Mouse (Mus musculus): ENCODE data around the gene Ociad2.
A peak's percentile ranks its signal among the peaks of the same experiment; 100 is the strongest.

The Ociad2 gene

DNA sequence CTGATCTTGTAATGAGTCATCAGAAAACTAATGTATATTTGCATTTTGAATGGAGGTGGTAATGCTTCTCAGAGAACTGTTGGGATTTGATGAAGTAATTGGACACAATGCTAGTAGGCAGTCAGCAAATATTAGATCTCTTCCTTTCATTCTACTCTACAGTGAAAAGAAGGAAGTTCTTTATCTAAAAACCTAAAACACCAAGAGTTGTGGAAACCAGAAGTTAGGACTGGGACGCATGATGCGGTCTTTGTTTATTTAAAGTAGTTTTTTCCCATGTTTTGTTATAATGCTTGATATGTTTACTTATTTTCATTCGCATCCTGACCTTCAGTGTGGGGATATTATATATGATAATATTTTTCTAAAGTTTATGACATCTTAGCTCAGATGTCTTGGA, 33.5 kb downstream of the Ociad2 start:
- no peak for DNase-seq (ENCODE audit: extremely low read depth, insufficient read length, low spot score)

DNA sequence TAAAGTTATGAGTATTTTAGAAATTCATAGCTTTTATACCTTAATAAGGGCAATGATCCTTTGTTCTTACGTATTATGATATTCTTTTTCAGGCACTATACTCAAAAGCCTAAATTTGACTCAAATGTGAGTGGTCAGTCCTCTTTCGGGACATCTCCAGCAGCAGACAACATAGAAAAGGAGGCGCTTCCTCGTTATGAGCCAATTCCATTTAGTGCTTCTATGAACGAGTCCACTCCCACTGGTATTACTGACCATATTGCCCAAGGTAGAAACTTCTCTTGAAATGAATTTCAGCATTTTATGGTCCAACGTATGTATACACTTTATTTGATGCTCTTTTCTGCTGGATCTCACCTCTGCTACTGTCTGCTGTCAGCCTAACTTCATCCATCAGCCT, 34.3 kb downstream of the Ociad2 start:
- DNase-seq (ENCODE audit: extremely low read depth, insufficient read length, low spot score), result no peak

DNA sequence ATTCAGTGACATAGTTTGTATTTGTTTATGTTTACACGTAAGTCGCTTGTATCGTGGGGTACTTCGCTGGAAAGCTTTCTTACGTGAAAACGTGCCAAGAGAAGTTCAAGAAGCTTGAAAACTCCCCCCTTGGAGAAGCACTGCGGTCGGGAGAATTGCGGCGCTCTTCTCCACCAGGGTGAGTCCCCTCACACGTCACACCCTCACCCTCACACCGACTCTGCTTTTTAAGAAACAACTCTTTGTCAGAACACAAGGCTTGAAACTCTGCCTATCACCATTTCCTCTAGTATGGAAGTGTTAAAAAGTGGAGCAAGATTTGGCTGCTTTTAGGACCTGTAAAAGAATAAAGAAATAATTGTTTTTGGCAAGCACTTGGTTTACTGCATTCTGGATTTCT, 36.3 kb downstream of the Ociad2 start:
- DNase-seq (ENCODE audit: extremely low read depth, insufficient read length, low spot score), result no peak

DNA sequence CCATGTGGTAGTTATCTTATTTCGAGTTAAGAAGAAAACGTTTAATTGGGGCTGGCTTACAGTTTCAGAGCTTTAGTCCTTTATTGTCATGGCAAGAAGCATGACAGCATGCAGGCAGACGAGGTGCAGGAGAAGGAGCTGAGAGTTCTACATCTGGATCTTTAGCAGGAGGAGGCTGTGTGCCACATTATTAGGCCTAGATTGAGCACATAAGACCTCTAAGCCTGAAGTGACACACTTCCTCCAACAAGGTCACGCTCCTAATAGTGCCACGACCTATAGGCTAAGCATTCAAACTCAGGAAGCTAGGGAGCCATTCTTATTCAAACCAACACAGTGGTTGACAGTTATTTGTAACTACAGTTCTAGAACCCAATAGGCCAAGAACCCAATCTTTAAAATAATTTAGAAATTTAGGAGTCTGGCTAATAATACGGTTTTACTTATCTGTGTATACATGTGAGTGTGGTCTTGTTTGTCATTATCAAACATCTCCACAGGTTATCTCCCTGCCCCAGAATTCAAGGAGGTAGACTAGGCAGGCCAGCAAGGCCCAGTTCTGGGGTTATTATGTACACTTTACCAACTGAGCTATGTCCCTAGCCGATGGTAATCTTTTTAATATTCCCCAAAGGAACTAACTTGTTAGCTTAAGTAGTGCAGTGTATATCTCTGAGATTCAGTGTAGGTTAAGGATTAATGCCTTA, 39.1 kb downstream of the Ociad2 start:
- DNase-seq (ENCODE audit: extremely low read depth, insufficient read length, low spot score), result no peak

DNA sequence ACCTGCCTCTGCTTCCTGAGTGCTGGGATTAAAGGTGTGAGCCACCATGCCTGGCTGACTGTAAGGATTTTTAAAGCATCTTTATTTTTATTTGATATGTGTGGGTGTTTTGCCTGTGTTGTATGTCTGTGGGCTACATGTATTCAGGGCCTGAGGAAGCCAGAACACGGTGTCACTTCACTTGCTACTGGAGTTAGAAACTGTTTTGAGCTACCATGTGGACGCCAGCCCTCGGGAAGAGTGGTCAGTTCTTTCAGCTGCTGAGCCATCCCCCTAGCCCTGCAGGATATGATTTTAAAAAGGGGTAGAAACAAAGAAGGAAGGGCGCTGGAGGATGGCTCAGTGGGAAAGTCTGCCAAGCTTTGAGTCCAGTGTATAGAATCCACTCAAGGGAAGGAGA, 44.9 kb downstream of the Ociad2 start:
- DNase-seq (ENCODE audit: extremely low read depth, insufficient read length, low spot score), result no peak

DNA sequence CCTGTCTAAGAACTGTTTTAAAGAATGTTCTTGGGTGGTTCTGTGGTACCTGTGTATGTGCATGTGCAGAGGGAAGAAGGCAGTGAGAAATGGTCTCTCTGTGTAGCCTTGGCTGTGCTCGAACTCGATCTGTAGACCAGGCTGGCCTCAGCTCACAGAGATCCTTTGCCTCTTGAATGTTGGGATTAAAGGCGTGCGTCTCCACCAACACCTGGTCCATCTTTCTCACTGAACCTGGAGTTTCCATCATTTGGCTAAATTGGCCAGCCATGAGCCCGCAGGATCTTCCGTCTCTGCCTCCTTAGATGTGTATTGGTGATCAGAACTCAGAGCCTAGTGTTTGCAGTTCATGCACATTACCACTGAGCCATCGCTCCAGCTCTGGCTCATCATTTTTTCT, 45.8 kb downstream of the Ociad2 start:
- DNase-seq (ENCODE audit: extremely low read depth, insufficient read length, low spot score), result no peak

DNA sequence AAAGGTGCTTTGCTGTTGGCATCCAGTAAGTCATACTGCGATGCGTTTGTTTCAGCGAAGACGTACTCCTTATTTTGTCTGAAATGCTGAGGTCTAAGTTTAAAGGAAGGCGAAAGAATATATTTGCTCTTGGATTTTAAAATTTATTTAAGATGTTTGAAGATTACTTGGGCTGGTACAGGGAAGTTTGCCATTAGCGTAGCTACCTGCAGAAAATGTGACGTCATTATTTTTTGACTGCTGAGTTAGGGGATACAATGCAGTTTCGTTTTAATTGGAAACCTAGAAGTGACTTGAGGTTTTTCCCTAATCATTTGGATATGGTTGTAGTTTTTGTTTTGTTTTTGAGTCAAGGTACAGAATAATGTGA, 47.4 kb downstream of the Ociad2 start:
- DNase-seq (ENCODE audit: extremely low read depth, insufficient read length, low spot score), result no peak

DNA sequence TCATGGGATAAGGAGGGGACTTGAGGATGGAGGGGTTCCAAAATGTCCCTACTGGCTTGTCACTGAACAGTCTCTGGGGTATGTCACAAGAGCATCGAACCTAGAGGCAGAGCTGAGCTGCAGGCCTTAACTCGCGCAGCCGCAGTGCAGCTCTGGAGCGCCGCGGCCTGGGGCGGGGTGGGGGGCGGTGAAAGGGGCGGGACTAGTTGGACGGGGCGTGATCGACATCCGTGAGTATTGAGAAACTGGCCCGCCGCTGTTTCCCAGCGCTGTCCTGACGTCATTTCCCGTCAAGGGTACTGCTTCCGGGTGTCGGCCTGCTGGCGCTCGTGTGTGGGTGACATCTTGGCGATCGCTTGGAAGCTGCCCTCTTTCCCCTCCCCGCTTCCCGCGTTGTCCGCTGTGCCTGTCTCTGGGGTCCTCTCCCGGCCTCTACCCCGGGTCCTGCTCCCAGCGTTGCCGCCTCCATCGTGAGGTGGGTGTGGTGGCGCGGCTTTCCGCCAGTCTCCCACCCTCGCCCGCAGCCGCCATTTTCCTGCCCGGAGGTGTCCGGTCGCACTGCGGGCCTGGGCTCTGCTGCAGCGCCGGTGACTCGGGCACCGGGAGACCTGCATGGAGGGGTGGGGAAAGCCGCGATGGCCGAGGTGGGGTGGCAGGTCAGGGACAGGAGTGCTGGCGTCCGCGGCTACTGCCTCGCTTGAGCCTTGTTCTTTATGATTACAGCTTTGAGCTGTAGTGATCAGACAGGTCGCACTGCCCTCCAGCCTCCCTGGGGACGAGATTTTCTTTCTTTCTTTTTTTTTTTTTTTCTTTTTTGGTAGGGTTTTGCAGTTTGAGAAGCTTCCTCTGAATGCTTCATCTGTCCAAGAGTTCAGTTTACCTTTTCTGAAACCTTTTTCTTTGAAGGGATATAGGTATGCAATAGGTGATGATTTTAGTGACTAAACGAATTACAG, 48.0 kb downstream of the Ociad2 start, which contains the start of gene Ociad1:
TSS of gene Ociad1 (plus strand) at position 283 of the 956 bp plus-strand sequence.
- peak; percentile 97 for DNase-seq (ENCODE audit: extremely low read depth, insufficient read length, low spot score)

DNA sequence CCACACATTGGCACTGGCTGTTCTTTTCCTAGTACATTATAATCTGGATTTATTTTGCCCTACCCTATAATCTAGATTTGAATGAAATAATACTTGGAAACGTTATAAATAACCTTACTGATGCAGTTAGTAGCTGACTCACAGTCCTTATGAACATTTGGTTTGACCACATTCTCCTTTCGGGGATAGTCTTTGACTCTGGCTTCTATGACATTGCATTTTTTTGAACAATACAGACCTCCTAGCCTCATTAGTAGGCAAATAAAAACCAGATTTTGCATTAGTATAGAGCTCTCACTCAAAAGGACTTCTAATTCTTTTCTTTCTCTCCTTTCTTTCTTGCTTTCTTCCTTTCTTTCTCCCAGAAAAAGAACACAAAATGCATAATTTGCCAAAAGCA, 50.9 kb downstream of the Ociad2 start:
- no peak for DNase-seq (ENCODE audit: extremely low read depth, insufficient read length, low spot score)

DNA sequence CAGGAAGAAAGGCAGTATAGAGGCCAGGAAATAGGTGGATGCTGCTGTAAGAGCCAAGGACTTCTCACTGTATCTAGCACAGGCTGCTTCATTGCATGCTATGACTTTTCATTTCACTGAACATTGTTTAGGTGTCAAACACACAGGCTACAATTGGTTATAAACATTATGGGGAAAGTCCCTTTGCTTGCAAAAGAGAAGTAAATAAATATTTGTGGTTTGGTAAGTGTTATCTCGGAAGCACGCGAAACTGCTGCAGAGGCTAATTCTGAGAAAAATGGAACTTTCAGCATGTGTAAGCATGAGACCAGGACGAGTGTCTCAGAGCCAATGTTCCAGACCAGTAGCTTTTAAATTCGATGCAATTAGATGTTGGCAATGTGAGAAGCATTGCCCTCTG, 54.2 kb downstream of the Ociad2 start:
- no peak for DNase-seq (ENCODE audit: extremely low read depth, insufficient read length, low spot score)

DNA sequence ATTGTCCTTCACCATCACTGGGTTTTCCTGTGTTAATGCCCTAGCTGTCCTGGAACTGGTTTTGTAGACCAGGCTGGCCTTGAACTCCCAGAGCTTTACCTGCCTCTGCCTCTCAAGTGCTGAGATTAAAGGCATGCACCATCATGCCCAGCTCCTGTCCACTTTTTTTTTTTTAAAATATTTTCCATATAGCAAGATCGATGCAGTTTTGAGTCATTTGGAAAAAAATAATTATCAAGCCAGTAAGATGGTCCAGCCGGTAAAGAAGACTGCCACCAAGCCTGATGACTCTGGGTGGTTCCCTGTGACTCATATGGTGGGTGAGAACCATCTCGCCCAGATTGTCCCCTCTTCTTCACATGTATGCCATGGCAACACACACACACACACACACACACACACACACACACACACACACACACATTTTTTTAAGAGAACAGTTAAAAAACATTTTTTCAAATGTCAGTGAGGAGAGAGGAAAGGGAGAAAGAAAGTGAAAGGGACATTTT, 55.3 kb downstream of the Ociad2 start:
- DNase-seq (ENCODE audit: extremely low read depth, insufficient read length, low spot score), result no peak

DNA sequence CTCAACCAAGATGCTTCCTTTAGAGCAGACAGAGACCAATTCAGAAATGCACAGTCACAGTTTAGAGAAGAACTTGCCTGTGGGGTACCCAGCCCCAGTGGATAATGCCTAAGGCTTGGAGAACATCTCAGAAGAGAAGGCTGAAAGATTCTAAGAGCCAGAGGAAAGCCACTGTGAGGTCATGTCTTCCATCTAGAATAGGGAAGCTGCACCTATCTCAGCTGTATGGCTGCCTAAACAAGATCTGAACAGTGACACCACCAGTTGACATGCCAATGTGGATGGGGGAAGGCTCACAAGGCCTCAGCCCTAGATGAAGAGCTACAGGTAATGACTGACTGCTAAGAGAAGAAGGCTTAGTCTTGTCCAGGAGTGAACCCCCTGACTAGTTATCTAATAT, 56.8 kb downstream of the Ociad2 start:
- DNase-seq (ENCODE audit: extremely low read depth, insufficient read length, low spot score), result no peak

DNA sequence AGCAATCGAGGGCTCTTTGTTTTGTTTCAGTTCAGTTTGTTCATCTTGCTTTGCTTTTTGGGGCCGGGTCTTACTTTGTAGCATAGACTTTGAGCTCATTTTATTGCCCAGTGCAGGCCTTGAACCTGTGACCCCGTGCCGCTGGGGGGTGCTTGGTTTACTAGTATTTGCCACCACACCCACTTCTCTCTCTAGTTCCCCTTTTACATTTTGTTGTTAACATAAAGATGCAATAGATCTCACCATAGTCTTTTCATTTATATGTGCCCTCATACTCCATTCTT, 60.3 kb downstream of the Ociad2 start:
- DNase-seq (ENCODE audit: extremely low read depth, insufficient read length, low spot score), result no peak

DNA sequence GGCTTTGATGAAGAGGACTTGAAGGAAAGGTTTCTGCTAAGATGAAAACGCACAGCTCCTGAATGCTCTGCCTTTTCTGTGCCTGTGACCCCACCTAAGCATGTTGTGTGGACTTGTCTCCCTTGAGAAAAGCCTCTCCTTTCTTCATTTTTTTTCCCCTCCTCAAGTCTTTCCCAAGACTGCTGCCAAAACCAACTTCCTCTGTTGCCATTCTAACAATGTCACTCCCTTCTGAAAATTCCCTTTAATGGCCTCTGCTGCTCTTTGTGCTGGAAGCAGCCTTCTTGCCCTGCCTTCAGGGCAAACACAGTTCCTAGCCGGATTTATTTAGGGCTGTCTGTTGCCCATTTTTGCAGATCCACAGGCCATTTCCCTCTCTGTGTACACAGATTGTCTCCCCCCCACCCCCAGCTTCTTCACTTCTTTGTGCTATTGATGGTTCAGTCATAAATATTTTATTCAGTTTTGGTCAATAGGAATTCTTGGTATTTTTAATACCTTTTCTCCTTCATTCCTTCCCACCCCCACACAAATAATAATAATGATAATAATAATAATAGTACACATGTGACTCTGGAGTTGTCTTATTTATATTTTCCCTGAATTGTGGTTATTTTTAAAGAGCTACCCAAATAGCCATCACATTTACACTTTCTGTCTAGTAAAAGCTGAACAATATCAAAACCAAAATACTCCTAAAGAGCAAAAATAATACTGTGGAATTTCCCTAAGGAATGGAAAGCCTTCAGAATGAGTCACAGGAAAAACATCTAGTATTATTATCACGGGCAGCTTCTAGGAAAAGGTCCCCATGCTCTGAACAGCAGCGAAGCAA, 60.9 kb downstream of the Ociad2 start:
- DNase-seq (ENCODE audit: extremely low read depth, insufficient read length, low spot score), result peak; percentile 26

DNA sequence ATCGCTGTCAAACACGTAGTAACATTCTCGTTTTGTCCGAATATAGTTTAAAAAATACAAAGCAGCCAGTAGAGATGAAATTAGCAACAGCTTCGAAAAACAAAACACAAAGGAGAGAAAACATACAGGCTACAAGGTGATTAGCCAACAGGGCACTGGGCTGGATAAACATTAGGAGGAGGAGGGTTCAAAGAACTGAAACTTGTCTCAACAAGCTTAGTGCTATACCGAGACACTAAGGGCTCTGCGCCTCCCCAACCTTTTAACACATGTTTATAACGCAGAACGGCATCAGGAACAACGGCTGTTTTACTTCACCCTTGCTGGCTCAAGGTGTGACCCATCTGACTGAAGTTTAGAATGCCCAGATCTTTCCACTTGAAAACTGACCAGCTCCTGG, 61.6 kb downstream of the Ociad2 start:
- no peak for DNase-seq (ENCODE audit: extremely low read depth, insufficient read length, low spot score)

DNA sequence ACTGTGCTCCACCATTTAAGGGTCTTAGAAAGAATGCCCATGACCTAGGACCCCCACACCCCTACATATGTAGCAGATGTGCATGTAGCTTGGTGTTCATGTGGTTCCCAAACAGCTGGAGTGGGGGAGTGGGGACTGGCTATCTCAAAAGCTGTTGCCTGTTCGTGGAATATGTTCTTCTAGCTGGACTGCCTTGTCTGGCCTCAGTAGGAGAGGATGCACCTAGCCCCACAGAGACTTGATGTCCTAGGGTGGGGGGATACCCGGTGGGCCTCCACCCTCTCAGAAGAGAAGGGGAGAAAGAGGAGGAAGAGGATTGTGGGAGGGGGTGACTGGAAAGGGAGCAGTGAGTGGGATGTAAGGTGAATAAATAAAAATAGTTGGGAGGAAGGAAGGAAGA, 65.9 kb downstream of the Ociad2 start:
- DNase-seq (ENCODE audit: extremely low read depth, insufficient read length, low spot score), result no peak

DNA sequence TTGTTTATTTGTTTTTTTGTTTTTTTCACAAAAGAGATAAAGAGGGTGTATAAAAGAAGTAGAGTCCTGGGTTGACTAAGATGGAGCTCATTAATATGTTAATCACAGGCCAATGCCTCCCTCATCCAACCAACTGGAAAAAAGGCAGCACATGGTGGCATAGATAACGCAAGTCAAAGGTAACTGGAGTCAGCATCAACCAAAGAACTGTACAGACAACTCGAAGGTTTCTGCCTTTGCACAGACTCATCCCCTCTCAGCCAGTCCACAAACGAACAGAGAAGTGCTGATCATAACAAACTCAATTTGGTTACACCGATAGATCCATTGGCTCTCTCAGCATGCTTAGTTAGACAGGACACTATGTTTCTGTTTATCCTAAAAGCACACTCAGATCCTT, 67.7 kb downstream of the Ociad2 start:
- no peak for DNase-seq (ENCODE audit: extremely low read depth, insufficient read length, low spot score)

Data from 3134 (cell line).